In the genomic region with DNA sequence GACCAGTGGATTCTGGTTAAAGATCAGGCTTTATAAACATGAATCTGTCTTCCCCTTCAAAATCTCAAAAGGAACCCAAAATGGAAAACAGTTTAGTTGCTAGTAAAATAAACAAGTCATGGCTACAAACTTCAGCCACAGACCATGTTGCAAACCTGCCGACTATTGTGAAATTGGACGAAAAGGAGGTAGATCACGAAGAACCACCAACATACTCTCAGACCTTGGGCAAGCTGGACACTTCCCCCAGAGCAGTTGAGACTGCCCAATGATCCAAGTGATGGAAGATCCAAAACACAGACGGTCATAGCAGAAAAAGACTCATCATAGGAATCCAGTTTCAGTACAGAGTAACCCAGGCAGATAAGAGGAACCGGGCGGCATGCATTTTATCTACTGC, we compare ENCODE assay signal across 17 mouse cellular contexts.
"Had no signal": no experiment of that assay in that cellular context is flagged by ENCODE, and none has a peak within 500 bp of the region (broad histone marks: within the 10 kb centered on the region; RNA-seq: fewer than 3 reads in every experiment).

No protein-coding gene starts in this region.

- ATAC-seq: intestine, embryonic 16.5 days; liver, postnatal 0 days; lung, postnatal 0 days; midbrain, embryonic 16.5 days had no signal

- H3K27ac ChIP-seq: limb, embryonic 12.5 days; limb, embryonic 15.5 days; liver, embryonic 14.5 days; midbrain, embryonic 12.5 days had no signal

- H3K36me3 ChIP-seq: limb, embryonic 12.5 days; limb, embryonic 15.5 days; midbrain, embryonic 12.5 days had no signal

- H3K4me1 ChIP-seq: midbrain, embryonic 12.5 days had no signal

- H3K4me2 ChIP-seq: limb, embryonic 12.5 days; limb, embryonic 15.5 days; liver, embryonic 11.5 days; lung, embryonic 14.5 days; midbrain, embryonic 12.5 days had no signal

- H3K4me3 ChIP-seq: limb, embryonic 12.5 days; limb, embryonic 15.5 days; midbrain, embryonic 12.5 days had no signal

- H3K9me3 ChIP-seq: limb, embryonic 12.5 days; limb, embryonic 15.5 days; midbrain, embryonic 12.5 days had no signal

- DNase-seq: kidney, adult 18-20 months; kidney, adult 9 months; kidney, postnatal 4 days; left cerebral cortex, postnatal 4 days; liver, postnatal 0 days; lung, embryonic 14.5 days; thymus, adult 2 months; thymus, postnatal 14 days; thymus, postnatal 4 days had no signal

- H3K9ac ChIP-seq: limb, embryonic 12.5 days; limb, embryonic 15.5 days; liver, embryonic 14.5 days; liver, postnatal 0 days; lung, embryonic 14.5 days; midbrain, embryonic 12.5 days had no signal

- H3K27me3 ChIP-seq: limb, embryonic 12.5 days; limb, embryonic 15.5 days; midbrain, embryonic 12.5 days had no signal
